Mouse (Mus musculus): ENCODE results near the gene Slc29a2. TPM values are rescaled to one million over a fixed set of nuclear protein-coding genes. Genes with fewer than 3 reads are reported as not detected.

The Slc29a2 gene
- polyA plus RNA-seq, 1 experiment = 31.1 TPM

- no peak for TF ChIP-seq POLR2A (IDR thresholded peaks at IDR 0.05; ENCODE audit: borderline replicate concordance, extremely low read depth, insufficient read depth, insufficient read length, poor library complexity, severe bottlenecking)
- TF ChIP-seq CTCF (IDR thresholded peaks at IDR 0.05; ENCODE audit: borderline replicate concordance, extremely low read depth, insufficient read depth, insufficient read length) = no peak
- no peak for DNase-seq (ENCODE audit: low read depth)
These were observed 12.9 kb downstream of the Slc29a2 start for GRCm38 (mm10) chr19:5036577-5036976.

GRCm38 (mm10) chr19:5037678-5038571 is 14.3 kb downstream of the Slc29a2 start:
- peak; percentile 93 for DNase-seq (ENCODE audit: low read depth)
- no peak for TF ChIP-seq POLR2A (IDR thresholded peaks at IDR 0.05; ENCODE audit: borderline replicate concordance, extremely low read depth, insufficient read depth, insufficient read length, poor library complexity, severe bottlenecking)
- TF ChIP-seq CTCF (IDR thresholded peaks at IDR 0.05; ENCODE audit: borderline replicate concordance, extremely low read depth, insufficient read depth, insufficient read length) = no peak

- peak; percentile 98 for DNase-seq (ENCODE audit: low read depth)
- TF ChIP-seq CTCF (IDR thresholded peaks at IDR 0.05; ENCODE audit: borderline replicate concordance, extremely low read depth, insufficient read depth, insufficient read length) = no peak
- peak; percentile 74 for TF ChIP-seq POLR2A (IDR thresholded peaks at IDR 0.05; ENCODE audit: borderline replicate concordance, extremely low read depth, insufficient read depth, insufficient read length, poor library complexity, severe bottlenecking)
These were observed 15.1 kb downstream of the Slc29a2 start, which contains the start of the genes B4gat1 and AC124502.3 for GRCm38 (mm10) chr19:5038709-5039156. Gene B4gat1 (plus strand): TSS chr19:5038826. Gene AC124502.3 (plus strand): TSS chr19:5038891.

- DNase-seq (ENCODE audit: low read depth) = no peak
- TF ChIP-seq POLR2A (IDR thresholded peaks at IDR 0.05; ENCODE audit: borderline replicate concordance, extremely low read depth, insufficient read depth, insufficient read length, poor library complexity, severe bottlenecking) = no peak
These were observed 15.8 kb downstream of the Slc29a2 start for GRCm38 (mm10) chr19:5039301-5040114.

GRCm38 (mm10) chr19:5040862-5041523 is 17.3 kb downstream of the Slc29a2 start, which contains the start of gene Brms1:
Gene Brms1 (plus strand): TSS chr19:5041354.
- TF ChIP-seq POLR2A (IDR thresholded peaks at IDR 0.05; ENCODE audit: borderline replicate concordance, extremely low read depth, insufficient read depth, insufficient read length, poor library complexity, severe bottlenecking) (peak; percentile 10; the same call in 1 of the 2 replicates), CTCF (IDR thresholded peaks at IDR 0.05; ENCODE audit: borderline replicate concordance, extremely low read depth, insufficient read depth, insufficient read length) (no peak)
- peak; percentile 98 for DNase-seq (ENCODE audit: low read depth)

GRCm38 (mm10) chr19:5041588-5041987 is 17.9 kb downstream of the Slc29a2 start:
- no peak for TF ChIP-seq CTCF (IDR thresholded peaks at IDR 0.05; ENCODE audit: borderline replicate concordance, extremely low read depth, insufficient read depth, insufficient read length)
- no peak for TF ChIP-seq POLR2A (IDR thresholded peaks at IDR 0.05; ENCODE audit: borderline replicate concordance, extremely low read depth, insufficient read depth, insufficient read length, poor library complexity, severe bottlenecking)

GRCm38 (mm10) chr19:5045531-5045930 is 21.9 kb downstream of the Slc29a2 start:
- DNase-seq (ENCODE audit: low read depth) = no peak
- no peak for TF ChIP-seq CTCF (IDR thresholded peaks at IDR 0.05; ENCODE audit: borderline replicate concordance, extremely low read depth, insufficient read depth, insufficient read length)

More at GRCm38 (mm10) chr19:5041588-5041987, 17.9 kb downstream of the Slc29a2 start:
- DNase-seq (ENCODE audit: low read depth) = no peak

- TF ChIP-seq POLR2A (IDR thresholded peaks at IDR 0.05; ENCODE audit: borderline replicate concordance, extremely low read depth, insufficient read depth, insufficient read length, poor library complexity, severe bottlenecking) = no peak
- TF ChIP-seq CTCF (IDR thresholded peaks at IDR 0.05; ENCODE audit: borderline replicate concordance, extremely low read depth, insufficient read depth, insufficient read length) = no peak
- DNase-seq (ENCODE audit: low read depth) = no peak
These were observed 24.7 kb downstream of the Slc29a2 start for GRCm38 (mm10) chr19:5048138-5049056.

GRCm38 (mm10) chr19:5049325-5049724 is 25.7 kb downstream of the Slc29a2 start:
- no peak for DNase-seq (ENCODE audit: low read depth)
- TF ChIP-seq POLR2A (IDR thresholded peaks at IDR 0.05; ENCODE audit: borderline replicate concordance, extremely low read depth, insufficient read depth, insufficient read length, poor library complexity, severe bottlenecking) = no peak
- TF ChIP-seq CTCF (IDR thresholded peaks at IDR 0.05; ENCODE audit: borderline replicate concordance, extremely low read depth, insufficient read depth, insufficient read length) = no peak
